Mouse (Mus musculus): Measurements from ENCODE around the gene Ogt.

DNA sequence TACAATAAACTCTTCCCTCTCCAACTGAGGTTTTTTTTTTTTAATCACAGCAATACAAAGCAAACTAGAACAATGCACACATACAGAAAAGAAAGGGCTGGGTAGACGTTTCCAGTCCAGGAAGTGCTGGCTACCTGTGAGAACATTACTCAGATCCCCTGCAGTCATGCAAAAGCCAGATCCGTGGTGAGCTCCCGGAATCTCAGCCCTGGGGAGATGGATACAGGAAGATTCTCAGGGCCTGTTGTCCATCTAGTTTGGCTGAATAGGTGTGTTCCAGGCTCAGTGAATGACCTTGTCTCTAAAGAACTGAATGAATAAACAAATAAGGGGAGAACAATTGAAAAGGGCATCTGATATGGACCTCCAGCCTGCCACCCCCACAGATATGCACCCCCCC lies 17.3 kb upstream of the Ogt start:
- TF ChIP-seq CTCF (conservative IDR thresholded peaks at IDR 0.05; ENCODE audit: insufficient read depth, insufficient read length, low read depth, low read length) = no peak
- no peak for TF ChIP-seq POLR2A (IDR thresholded peaks at IDR 0.05; ENCODE audit: low read depth, low read length)

Data from kidney, adult 2 months (tissue).